Mouse (Mus musculus): ENCODE results near the gene Slc43a3. TPM values are rescaled to one million over a fixed set of nuclear protein-coding genes. Genes with fewer than 3 reads are reported as not detected.

Gene Slc43a3
- total and polyA plus RNA-seq, 3 experiments = 90.6 to 91.5 TPM; not detected in 1

GRCm38 (mm10) chr2:85007729-85008128, 71.3 kb downstream of the Slc43a3 start:
- DNase-seq (ENCODE audit: low read depth, low spot score) = peak; percentile 76
- TF ChIP-seq ZNF384 (IDR thresholded peaks at IDR 0.05; ENCODE audit: low read depth, low read length) (0 out of 2 replicates have a peak, but pooled peaks have one; percentile 10), GATA1 (IDR thresholded peaks at IDR 0.05; ENCODE audit: low read depth, low read length) (no peak), RAD21 (IDR thresholded peaks at IDR 0.05; ENCODE audit: low read depth, low read length) (peak; percentile 85), MAZ (IDR thresholded peaks at IDR 0.05; ENCODE audit: low read depth, low read length) (no peak), CTCF (IDR thresholded peaks at IDR 0.05 in 2 of 3, conservative IDR thresholded peaks at IDR 0.05 in 1 of 3; ENCODE audit: control insufficient read depth in 1 of 3, insufficient read depth in 1 of 3, low read depth in 2 of 3, low read length in 3 of 3, poor library complexity in 1 of 3, severe bottlenecking in 1 of 3) (peak; percentile 39 to 85 (median 82)), SIN3A (IDR thresholded peaks at IDR 0.05; ENCODE audit: low read length) (no peak), SMC3 (IDR thresholded peaks at IDR 0.05; ENCODE audit: low read depth, low read length) (peak; percentile 89), ZC3H11A (IDR thresholded peaks at IDR 0.05; ENCODE audit: low read depth, low read length) (peak; percentile 84), BHLHE40 (IDR thresholded peaks at IDR 0.05; ENCODE audit: borderline replicate concordance, low read depth, low read length) (no peak), MYB (IDR thresholded peaks at IDR 0.05; ENCODE audit: low read depth, low read length) (no peak), POLR2AphosphoS2 (IDR thresholded peaks at IDR 0.05; ENCODE audit: low read length) (no peak)
- Histone ChIP-seq H3K9me3 (replicated peaks; ENCODE audit: insufficient read depth, low read length) (no peaks in the 10 kb centered on the region), H3K4me1 (ENCODE audit: control insufficient read depth in 1 of 2, insufficient read depth in 2 of 2, low read length in 2 of 2) (peaks cover 14 to 15% of the 10 kb centered on the region in 2 experiments), H3K27ac (ENCODE audit: control insufficient read depth, low read depth, low read length) (no peak overlapping the region), H3K4me3 (ENCODE audit: control insufficient read depth in 1 of 2, insufficient read depth in 1 of 2, low read depth in 2 of 2, low read length in 2 of 2) (no peak overlapping the region), H3K79me2 (ENCODE audit: control insufficient read depth, insufficient read depth, low read length, poor library complexity) (no peaks in the 10 kb centered on the region), H3K27me3 (ENCODE audit: control insufficient read depth in 1 of 2, insufficient read depth in 2 of 2, low read length in 2 of 2) (no peaks in the 10 kb centered on the region), H3K36me3 (ENCODE audit: control insufficient read depth in 1 of 2, insufficient read depth in 2 of 2, low read length in 2 of 2) (peaks cover 0 to 19% of the 10 kb centered on the region in 2 experiments; a peak in 2 of 4 replicates), H3K9ac (ENCODE audit: control insufficient read depth, low read depth, low read length, poor library complexity, severe bottlenecking) (no peak overlapping the region)

Other genes starting within 250 kb of the Slc43a3 start
- gene Zdhhc5, start 221.4 kb upstream of the Slc43a3 start, total RNA-seq (2012; rRNA removed) = 26.4 and 29.3 TPM in 2 replicates
- 10 to 100 TPM in 1 of 2 experiments, not detected in 1; 42.9 TPM for gene Zdhhc5, start 221.4 kb upstream of the Slc43a3 start, polyA plus RNA-seq (2012; ENCODE audit: insufficient read depth in 1 of 2, insufficient read length in 2 of 2, low read depth in 1 of 2, low replicate concordance in 2 of 2, missing spikeins in 1 of 2)
- gene Clp1, start 209.2 kb upstream of the Slc43a3 start, total RNA-seq (2012; rRNA removed) = 27.1 and 29.1 TPM in 2 replicates
- 10 to 100 TPM in 1 of 2 experiments, not detected in 1; 29.8 TPM for gene Clp1, start 209.2 kb upstream of the Slc43a3 start, polyA plus RNA-seq (2012; ENCODE audit: insufficient read depth in 1 of 2, insufficient read length in 2 of 2, low read depth in 1 of 2, low replicate concordance in 2 of 2, missing spikeins in 1 of 2)
- gene Ypel4, start 202.5 kb upstream of the Slc43a3 start, total RNA-seq (2012; rRNA removed) = not detected in 2 replicates
- gene Ypel4, start 202.5 kb upstream of the Slc43a3 start, polyA plus RNA-seq (2012; ENCODE audit: insufficient read depth in 1 of 2, insufficient read length in 2 of 2, low read depth in 1 of 2, low replicate concordance in 2 of 2, missing spikeins in 1 of 2) = under 1 TPM in 1 of 2 experiments, not detected in 1; 0.06 TPM
- gene Gm19426, start 192.9 kb upstream of the Slc43a3 start, total RNA-seq (2012; rRNA removed) = not detected in 2 replicates
- gene Gm19426, start 192.9 kb upstream of the Slc43a3 start, polyA plus RNA-seq (2012; ENCODE audit: insufficient read depth in 1 of 2, insufficient read length in 2 of 2, low read depth in 1 of 2, low replicate concordance in 2 of 2, missing spikeins in 1 of 2) = not detected
- gene Serping1, start 161.1 kb upstream of the Slc43a3 start, total RNA-seq (2012; rRNA removed) = not detected in 2 replicates
- gene Serping1, start 161.1 kb upstream of the Slc43a3 start, polyA plus RNA-seq (2012; ENCODE audit: insufficient read depth in 1 of 2, insufficient read length in 2 of 2, low read depth in 1 of 2, low replicate concordance in 2 of 2, missing spikeins in 1 of 2) = not detected
- gene Ube2l6, start 137.8 kb upstream of the Slc43a3 start, total RNA-seq (2012; rRNA removed) = 8.8 and 17.5 TPM in 2 replicates
- gene Ube2l6, start 137.8 kb upstream of the Slc43a3 start, polyA plus RNA-seq (2012; ENCODE audit: insufficient read depth in 1 of 2, insufficient read length in 2 of 2, low read depth in 1 of 2, low replicate concordance in 2 of 2, missing spikeins in 1 of 2) = 10 to 100 TPM in 1 of 2 experiments, not detected in 1; 37.0 TPM
- not detected in 2 replicates for gene Smtnl1, start 113.9 kb upstream of the Slc43a3 start, total RNA-seq (2012; rRNA removed)
- not detected for gene Smtnl1, start 113.9 kb upstream of the Slc43a3 start, polyA plus RNA-seq (2012; ENCODE audit: insufficient read depth in 1 of 2, insufficient read length in 2 of 2, low read depth in 1 of 2, low replicate concordance in 2 of 2, missing spikeins in 1 of 2)
- gene Timm10, start 109.6 kb upstream of the Slc43a3 start, total RNA-seq (2012; rRNA removed) = 165 and 193 TPM in 2 replicates
- 100 to 1,000 TPM in 1 of 2 experiments, not detected in 1; 129 TPM for gene Timm10, start 109.6 kb upstream of the Slc43a3 start, polyA plus RNA-seq (2012; ENCODE audit: insufficient read depth in 1 of 2, insufficient read length in 2 of 2, low read depth in 1 of 2, low replicate concordance in 2 of 2, missing spikeins in 1 of 2)
- gene Slc43a1, start 97.7 kb upstream of the Slc43a3 start, total RNA-seq (2012; rRNA removed) = 93.3 and 131 TPM in 2 replicates
- gene Slc43a1, start 97.7 kb upstream of the Slc43a3 start, polyA plus RNA-seq (2012; ENCODE audit: insufficient read depth in 1 of 2, insufficient read length in 2 of 2, low read depth in 1 of 2, low replicate concordance in 2 of 2, missing spikeins in 1 of 2) = 100 to 1,000 TPM in 1 of 2 experiments, 10 to 100 TPM in 1; 69.8 to 108 TPM
- gene Rtn4rl2, start 49.9 kb upstream of the Slc43a3 start, total RNA-seq (2012; rRNA removed) = 0.12 TPM in 1 of 2 replicates, not detected in the other
- 1 to 10 TPM in 1 of 2 experiments, not detected in 1; 1.1 TPM for gene Rtn4rl2, start 49.9 kb upstream of the Slc43a3 start, polyA plus RNA-seq (2012; ENCODE audit: insufficient read depth in 1 of 2, insufficient read length in 2 of 2, low read depth in 1 of 2, low replicate concordance in 2 of 2, missing spikeins in 1 of 2)
- gene Prg2, start 43.9 kb downstream of the Slc43a3 start, total RNA-seq (2012; rRNA removed) = 0.42 TPM in 1 of 2 replicates, not detected in the other
- gene Prg2, start 43.9 kb downstream of the Slc43a3 start, polyA plus RNA-seq (2012; ENCODE audit: insufficient read depth in 1 of 2, insufficient read length in 2 of 2, low read depth in 1 of 2, low replicate concordance in 2 of 2, missing spikeins in 1 of 2) = under 1 TPM in 1 of 2 experiments, not detected in 1; 0.17 TPM
- gene Prg3, start 51.6 kb downstream of the Slc43a3 start, total RNA-seq (2012; rRNA removed) = not detected in 2 replicates
- gene Prg3, start 51.6 kb downstream of the Slc43a3 start, polyA plus RNA-seq (2012; ENCODE audit: insufficient read depth in 1 of 2, insufficient read length in 2 of 2, low read depth in 1 of 2, low replicate concordance in 2 of 2, missing spikeins in 1 of 2) = not detected
- gene Ssrp1, start 100.7 kb downstream of the Slc43a3 start, total RNA-seq (2012; rRNA removed) = 239 and 256 TPM in 2 replicates
- gene Ssrp1, start 100.7 kb downstream of the Slc43a3 start, polyA plus RNA-seq (2012; ENCODE audit: insufficient read depth in 1 of 2, insufficient read length in 2 of 2, low read depth in 1 of 2, low replicate concordance in 2 of 2, missing spikeins in 1 of 2) = 100 to 1,000 TPM; 420 to 875 TPM
- gene P2rx3, start 100.9 kb downstream of the Slc43a3 start, total RNA-seq (2012; rRNA removed) = 0.26 TPM in 1 of 2 replicates, not detected in the other
- gene P2rx3, start 100.9 kb downstream of the Slc43a3 start, polyA plus RNA-seq (2012; ENCODE audit: insufficient read depth in 1 of 2, insufficient read length in 2 of 2, low read depth in 1 of 2, low replicate concordance in 2 of 2, missing spikeins in 1 of 2) = under 1 TPM in 1 of 2 experiments, not detected in 1; 0.36 TPM
- 5.5 and 5.9 TPM in 2 replicates for gene Tnks1bp1, start 111.4 kb downstream of the Slc43a3 start, total RNA-seq (2012; rRNA removed)
- gene Tnks1bp1, start 111.4 kb downstream of the Slc43a3 start, polyA plus RNA-seq (2012; ENCODE audit: insufficient read depth in 1 of 2, insufficient read length in 2 of 2, low read depth in 1 of 2, low replicate concordance in 2 of 2, missing spikeins in 1 of 2) = 1 to 10 TPM in 1 of 2 experiments, not detected in 1; 9.9 TPM
- gene Aplnr, start 199.6 kb downstream of the Slc43a3 start, total RNA-seq (2012; rRNA removed) = not detected in 2 replicates
- not detected for gene Aplnr, start 199.6 kb downstream of the Slc43a3 start, polyA plus RNA-seq (2012; ENCODE audit: insufficient read depth in 1 of 2, insufficient read length in 2 of 2, low read depth in 1 of 2, low replicate concordance in 2 of 2, missing spikeins in 1 of 2)